Mouse (Mus musculus) kidney, adult 2 months (tissue): ENCODE data around the gene Gtf2h3.

ENCODE experiments used
- CTCF ChIP-seq: fragments of 200-500 bp; conservative IDR thresholded peaks from 2 replicates; pipeline ENCODE4 v1.5.1; 2011; ENCODE audit warnings: low read depth, mild to moderate bottlenecking, control low read depth, low read length, moderate library complexity, mixed read lengths; ENCODE audit not compliant: insufficient read depth, insufficient read length
- POLR2A ChIP-seq: fragments of 200-500 bp; IDR thresholded peaks from one replicate; pipeline ENCODE4 v1.6.1; 2011; ENCODE audit warnings: low read depth, low read length, control low read depth

DNA sequence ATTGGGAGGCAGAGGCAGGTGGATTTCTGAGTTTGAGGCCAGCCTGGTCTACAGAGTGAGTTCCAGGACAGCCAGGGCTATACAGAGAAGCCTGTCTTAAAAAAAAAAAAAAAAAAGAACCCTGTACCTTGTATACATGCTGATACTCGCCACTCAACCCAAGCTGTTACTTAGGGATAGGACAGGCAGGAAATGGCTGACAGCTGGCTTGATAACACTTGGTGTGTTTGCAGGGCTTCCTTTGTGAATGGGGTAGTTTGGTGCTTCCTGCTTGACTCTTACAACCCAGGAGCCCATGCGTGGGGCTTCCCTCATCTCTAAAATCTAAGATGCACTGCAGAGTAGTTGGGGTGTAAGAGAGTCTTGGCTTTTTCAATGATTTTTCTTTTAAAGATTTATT lies 54.5 kb downstream of the Gtf2h3 start:
- TF ChIP-seq CTCF (no peak), POLR2A (no peak)
